Mouse (Mus musculus) testis, adult 2 months (tissue): ENCODE data around the gene Gramd1b.

Experiments used
- CTCF ChIP-seq: fragments of 200-500 bp; IDR thresholded peaks from 2 replicates; pipeline ENCODE4 v1.5.1; 2012; ENCODE audit warnings: low read depth, mild to moderate bottlenecking, inconsistent platforms, low read length, moderate library complexity; ENCODE audit not compliant: control insufficient read depth, insufficient read depth, insufficient replicate concordance
- POLR2A ChIP-seq: fragments of 200-500 bp; IDR thresholded peaks from 2 replicates; pipeline ENCODE4 v1.6.1; 2012; ENCODE audit warnings: low read depth, mild to moderate bottlenecking, inconsistent platforms, low read length, moderate library complexity; ENCODE audit not compliant: control insufficient read depth

DNA sequence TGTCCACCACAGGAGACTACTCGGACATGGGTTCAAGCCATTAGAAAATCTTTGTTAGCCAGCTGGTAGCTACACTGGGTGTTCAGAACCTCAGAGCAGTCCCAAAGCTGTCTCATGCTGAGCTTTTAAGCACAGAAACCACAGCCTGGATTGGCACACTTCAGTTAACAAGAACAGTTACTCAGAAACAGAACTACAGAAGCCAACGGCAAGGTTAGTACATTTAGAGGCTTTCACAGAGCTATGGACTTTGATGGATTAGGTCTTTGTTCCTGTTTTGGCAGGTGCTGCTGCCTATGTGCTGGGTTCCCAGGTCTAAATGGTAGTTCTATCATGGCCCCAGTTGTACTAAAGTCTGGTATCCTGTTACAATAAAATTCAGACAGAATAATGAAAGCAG is 40.1 kb upstream of the Gramd1b start:
- TF ChIP-seq POLR2A (no peak), CTCF (no peak)
